Mouse (Mus musculus) layer of hippocampus, postnatal 14 days (tissue): ENCODE data around the gene AA467197. TPM values are rescaled to one million over a fixed set of nuclear protein-coding genes. Genes with fewer than 3 reads are reported as not detected.

Experiments used
- DNase-seq, 2 experiments: peaks; one replicate each; pipeline ENCODE4 v3.0.0; 2021 to 2022; ENCODE audit warnings: low spot score in 2 of 2, mixed read lengths in 1 of 2
- long read RNA-seq, 2 experiments: library from polyadenylated mRNA; stranded (forward); transcript quantifications; one replicate each; pipeline ENCODE4 v2.0.0; 2021
- total RNA-seq, 2 experiments: library from RNA; stranded (reverse); gene quantifications; 2 replicates each; pipeline ENCODE4 v1.2.3; 2021

AA467197 gene
- total RNA-seq: not detected
- long read RNA-seq, experiment 1, partial matches to known transcripts: 0 of 1 reads
- long read RNA-seq, experiment 1, other reads (novel, unspliced or antisense): 1 of 1 reads
- long read RNA-seq, experiment 2: 0 reads

DNA sequence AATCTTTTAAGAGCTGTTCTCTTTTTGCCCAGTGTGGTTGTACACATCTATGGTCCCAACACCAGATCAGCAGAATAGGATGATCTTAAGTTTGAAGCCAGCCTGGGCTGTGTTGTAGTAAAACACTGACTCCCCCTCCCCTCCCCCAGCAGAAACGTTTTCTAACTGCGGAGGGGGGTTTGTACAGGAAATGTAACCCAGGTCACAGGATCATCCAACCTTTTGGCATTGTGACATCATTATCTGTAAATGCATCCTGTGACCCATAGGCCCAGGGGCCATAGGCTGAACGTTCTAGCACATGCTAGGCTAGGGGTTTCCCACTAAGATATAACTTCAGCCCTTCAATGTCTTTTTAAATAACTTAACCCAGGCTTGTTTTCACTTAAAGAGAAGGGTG is at the start of gene AA467197:
Gene AA467197, plus strand, starts transcription at position 301 of the 400 bp plus-strand sequence.
- DNase-seq: no peak

GRCm38 (mm10) chr2:122587861-122588519 is 48.8 kb upstream of the AA467197 start:
- peak; percentile 28 to 64 for DNase-seq

DNA sequence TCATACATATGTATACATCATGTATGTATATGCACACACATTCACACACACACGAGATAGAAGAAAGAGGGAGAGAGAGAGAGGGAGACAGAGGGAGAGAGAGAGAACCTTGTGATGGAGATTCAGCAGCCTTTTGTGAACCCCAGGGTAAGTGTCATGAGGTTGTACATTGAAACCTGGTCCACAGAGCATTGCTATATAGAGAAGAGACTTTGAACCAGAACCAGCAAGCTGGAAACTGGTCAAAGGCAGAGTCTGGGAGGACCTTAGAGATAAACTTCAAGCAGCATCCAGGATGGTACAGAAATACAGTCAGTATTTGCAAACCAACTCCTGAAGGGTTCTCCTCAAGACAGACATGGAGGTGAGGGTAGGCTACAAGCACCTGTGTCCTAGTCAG is 46.4 kb upstream of the AA467197 start:
- DNase-seq: no peak

DNA sequence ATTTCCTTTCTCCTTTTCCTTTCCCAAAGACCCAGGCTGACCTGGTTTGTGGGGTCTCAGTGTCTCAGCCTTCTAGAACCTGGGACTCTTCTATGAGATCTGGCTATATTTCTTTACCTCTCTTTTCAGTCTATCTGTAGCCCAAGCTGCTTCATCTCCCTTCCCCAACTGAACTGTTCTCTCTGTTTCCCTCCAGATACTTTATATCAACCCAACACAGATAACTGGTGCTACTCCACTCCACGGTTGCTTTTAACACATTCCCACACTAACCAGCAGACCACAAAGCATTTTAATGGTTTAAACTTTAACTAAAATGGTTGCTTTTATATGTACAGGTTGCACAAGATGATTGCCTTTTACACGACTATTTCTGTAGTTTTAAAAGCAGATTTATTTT is 45.6 kb upstream of the AA467197 start:
- DNase-seq: no peak

DNA sequence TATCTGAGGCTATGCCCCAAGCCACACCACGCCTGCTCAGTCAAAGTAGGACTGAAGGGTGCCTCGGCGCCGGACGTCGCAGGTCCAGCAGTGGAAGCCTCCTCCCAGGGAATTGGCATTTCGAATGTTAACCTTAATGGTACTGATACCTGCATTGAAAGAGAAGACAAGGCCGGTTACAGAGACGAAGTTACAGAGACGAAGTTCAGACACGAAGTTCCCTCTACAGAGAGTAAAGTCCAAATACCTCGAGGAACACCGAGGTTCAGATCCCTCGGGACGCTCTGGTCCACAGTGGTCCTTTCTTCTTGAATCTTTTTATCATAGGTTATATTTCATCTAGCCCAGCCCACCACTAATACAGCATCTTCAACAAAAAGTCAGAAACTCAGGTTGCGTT is 41.3 kb upstream of the AA467197 start:
- no peak for DNase-seq

DNA sequence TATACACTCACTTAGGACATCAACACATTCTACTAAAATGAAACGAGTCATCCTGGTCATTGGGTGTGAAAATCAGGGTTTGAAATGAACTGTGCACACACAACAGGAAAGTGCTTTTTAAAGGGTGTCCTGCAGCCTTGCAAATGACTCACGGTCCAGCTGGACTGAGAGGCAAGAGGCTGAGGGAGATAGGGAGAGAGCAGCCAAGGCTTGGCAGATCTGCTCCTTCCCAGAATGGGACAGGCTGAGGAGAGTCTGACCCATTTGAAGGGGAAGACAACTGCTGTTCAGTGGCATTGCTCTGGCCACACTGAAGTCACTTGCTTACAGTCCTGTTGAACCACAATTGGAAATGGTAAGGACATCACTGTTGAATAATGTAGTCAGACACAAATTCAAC is 37.0 kb upstream of the AA467197 start:
- no peak for DNase-seq

DNA sequence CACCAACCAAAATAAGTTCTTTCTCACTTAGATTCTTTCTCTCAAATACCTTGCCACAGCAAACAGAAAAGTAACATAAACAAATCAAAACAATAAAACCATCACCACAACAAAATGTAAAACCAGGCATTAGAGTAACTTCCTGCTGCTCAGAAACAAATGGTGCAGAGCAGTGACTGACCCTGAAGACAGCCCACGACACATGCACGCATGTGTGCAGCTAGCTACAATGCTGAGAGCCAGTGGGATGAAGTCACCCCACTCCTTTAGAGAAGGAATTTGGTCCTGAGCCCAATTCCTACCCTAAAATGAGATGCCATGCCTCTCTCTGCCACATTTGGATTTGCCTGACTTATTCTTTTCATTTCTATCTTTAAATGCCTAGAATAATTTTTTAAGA is 35.4 kb upstream of the AA467197 start:
- DNase-seq: no peak

DNA sequence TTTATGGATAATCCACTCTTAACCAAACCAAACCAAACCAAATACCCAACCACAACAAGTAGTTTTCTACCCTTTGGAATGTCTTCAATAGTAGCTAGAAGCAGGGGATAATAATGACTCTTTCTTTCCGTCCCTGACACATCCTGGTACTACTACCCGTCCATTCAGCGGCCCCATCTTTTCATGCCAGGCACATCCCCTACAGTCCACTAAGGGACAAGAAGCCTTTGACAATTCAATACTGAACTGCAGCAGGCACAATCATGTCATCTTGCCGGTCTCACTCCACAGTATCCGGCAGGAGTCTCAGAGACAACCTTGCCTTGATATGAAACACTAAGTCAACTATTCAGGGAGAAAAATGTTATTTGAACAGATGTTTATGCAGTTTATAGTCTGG is 31.0 kb upstream of the AA467197 start:
- peak in 1 of 2 experiments; percentile 45 for DNase-seq

- no peak for DNase-seq
These were observed 28.0 kb upstream of the AA467197 start for GRCm38 (mm10) chr2:122608820-122609219.

DNA sequence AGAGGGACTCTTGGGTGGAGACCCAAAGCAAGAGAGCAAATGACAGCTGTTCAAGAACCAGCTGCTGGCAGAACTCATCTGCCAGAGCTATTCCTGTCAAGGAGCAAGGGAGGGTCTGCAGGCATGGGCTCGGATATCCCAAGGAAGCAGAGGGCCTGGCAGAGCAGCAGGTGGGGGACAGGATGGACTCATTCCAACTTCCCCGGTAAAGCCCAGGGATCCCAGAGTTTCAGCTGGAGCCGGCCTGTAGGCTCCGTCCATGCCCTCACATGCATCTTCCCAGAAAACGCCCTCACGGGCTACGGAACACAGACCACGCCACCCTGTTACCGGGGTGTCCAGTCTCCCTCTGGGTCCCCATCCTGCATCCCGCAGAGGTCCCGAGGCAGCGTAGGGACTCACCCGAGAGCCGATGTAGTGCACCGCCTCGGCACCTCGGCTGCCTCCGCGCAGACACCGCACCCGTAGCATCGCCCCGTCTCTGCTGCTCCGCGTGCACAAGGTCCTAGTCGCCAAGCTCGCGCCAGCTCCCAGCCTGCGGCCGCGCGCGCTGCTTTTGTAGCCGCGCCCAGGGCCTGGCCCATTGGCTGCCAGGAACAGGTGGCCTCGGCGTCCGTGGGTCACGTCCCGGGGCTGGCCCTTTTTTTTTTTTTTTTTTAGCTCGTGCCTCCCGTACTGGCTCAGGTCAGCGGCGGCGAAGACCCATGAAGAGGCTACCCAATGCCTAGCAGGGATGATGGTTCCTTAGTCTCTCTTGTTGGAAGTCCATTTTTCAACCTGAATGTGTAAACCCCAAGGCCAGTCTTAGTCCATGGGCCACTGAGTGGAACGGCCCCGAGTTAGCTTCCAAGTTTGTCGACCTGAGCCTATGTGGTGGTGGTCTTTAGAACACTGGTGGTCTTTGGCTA is 25.8 kb upstream of the AA467197 start, which contains the start of gene Gatm:
Gene Gatm, minus strand, starts transcription at position 558 of the 908 bp plus-strand sequence.
- peak; percentile 63 to 75 for DNase-seq

DNA sequence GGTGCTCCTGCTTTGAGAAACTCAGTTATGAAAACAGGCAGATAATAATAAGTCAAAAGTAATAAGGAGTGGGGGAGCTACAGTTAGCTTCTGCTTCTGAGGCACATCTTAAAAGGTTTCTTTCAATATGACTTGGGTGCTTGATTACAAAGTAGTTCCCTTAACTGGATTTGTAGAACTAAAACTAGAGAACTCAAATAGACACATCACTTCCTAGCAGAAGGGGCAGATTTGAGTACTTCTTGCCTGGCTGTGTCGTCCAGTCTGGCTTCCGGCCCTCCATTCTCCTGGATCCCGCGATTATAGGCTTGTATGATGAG is 25.2 kb upstream of the AA467197 start:
- DNase-seq: no peak

- no peak for DNase-seq
These were observed 20.5 kb upstream of the AA467197 start for GRCm38 (mm10) chr2:122616237-122616636.

- DNase-seq: no peak
These were observed 19.0 kb upstream of the AA467197 start for GRCm38 (mm10) chr2:122617792-122618191.

GRCm38 (mm10) chr2:122618719-122619118 is 18.1 kb upstream of the AA467197 start:
- no peak for DNase-seq

- no peak for DNase-seq
These were observed 15.3 kb upstream of the AA467197 start for GRCm38 (mm10) chr2:122621337-122622110.

- no peak for DNase-seq
These were observed 10.9 kb upstream of the AA467197 start for GRCm38 (mm10) chr2:122625930-122626329.

DNA sequence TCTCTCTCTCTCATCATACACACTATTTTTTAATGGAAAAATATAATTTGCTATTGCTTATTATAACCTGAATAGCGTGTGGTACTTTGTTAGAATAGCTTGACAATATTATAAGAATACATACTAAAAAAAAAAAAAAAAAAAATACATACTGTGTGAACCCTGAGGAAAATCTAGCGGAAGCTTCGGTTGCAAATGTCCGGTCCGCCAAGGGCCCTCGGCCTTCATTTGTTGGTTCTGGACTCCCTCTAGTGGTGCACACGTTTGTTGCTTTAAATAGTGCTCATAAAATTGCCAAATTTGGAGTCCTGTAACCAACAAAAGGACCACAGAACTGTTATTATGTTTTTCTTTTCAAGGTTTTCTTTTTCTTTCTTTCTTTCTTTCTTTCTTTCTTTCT is 7.8 kb upstream of the AA467197 start:
- DNase-seq: peak; percentile 77 to 93

- no peak for DNase-seq
These were observed 6.9 kb upstream of the AA467197 start for GRCm38 (mm10) chr2:122629871-122630270.

- DNase-seq: peak; percentile 86 to 93
These were observed 6.1 kb upstream of the AA467197 start for GRCm38 (mm10) chr2:122630465-122631225.

GRCm38 (mm10) chr2:122631226-122631801 is 5.5 kb upstream of the AA467197 start:
- DNase-seq: peak in 1 of 2 experiments; percentile 23
